In the genomic region with DNA sequence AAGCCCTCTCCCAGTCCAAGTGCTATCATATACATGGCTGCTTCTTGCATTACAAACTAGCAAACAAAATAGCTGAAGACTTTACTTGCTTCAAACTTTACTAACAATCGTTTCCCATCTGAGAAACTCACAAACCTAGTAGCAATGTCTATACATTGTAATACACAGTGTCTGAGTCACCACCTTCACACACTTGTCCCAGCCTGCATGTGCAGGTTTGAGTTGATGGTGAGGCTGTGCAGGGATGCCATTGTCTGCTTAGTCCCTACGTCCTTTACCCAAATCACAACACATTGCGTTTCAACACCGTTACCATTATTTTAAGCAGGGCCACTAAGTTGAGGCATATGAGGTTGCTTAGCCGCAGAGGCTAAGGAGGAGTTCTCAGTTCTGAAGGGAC, we compare ENCODE assay signal across 22 mouse cellular contexts. TPM values are rescaled to one million over a fixed set of nuclear protein-coding genes. Genes with fewer than 3 reads are reported as not detected.
DNase-seq lines count a peak whose midpoint lies in the region; ATAC-seq and TF ChIP-seq lines count a peak whose summit lies in the region.
"Had no signal": no experiment of that assay in that cellular context is flagged by ENCODE, and none has a peak within 500 bp of the region (broad histone marks: within the 10 kb centered on the region; RNA-seq: fewer than 3 reads in every experiment).

No protein-coding gene starts in this region.

- no peaks in the 10 kb centered on the region for H3K9me3 ChIP-seq in stomach, embryonic 14.5 days (ENCODE audit: control insufficient read depth, low read depth, low read length)
- H3K9me3 ChIP-seq in stomach, embryonic 16.5 days (replicated peaks; ENCODE audit: control insufficient read depth, low read length): no peaks in the 10 kb centered on the region
- no peaks in the 10 kb centered on the region for H3K9me3 ChIP-seq in stomach, postnatal 0 days (ENCODE audit: control insufficient read depth, low read length)
- H3K9me3 ChIP-seq: G1E had no signal

- no peaks in the 10 kb centered on the region for H3K36me3 ChIP-seq in stomach, embryonic 14.5 days (ENCODE audit: control insufficient read depth, insufficient read depth, low read length)
- H3K36me3 ChIP-seq in stomach, embryonic 16.5 days (ENCODE audit: control insufficient read depth, insufficient read depth, low read length): no peaks in the 10 kb centered on the region
- no peaks in the 10 kb centered on the region for H3K36me3 ChIP-seq in stomach, postnatal 0 days (ENCODE audit: control insufficient read depth, insufficient read depth, low read length)

- no peak for TF ChIP-seq EP300 in stomach, postnatal 0 days (optimal IDR thresholded peaks at IDR 0.05)

- no peaks in the 10 kb centered on the region for H3K27me3 ChIP-seq in stomach, embryonic 14.5 days (ENCODE audit: control insufficient read depth, insufficient read depth, low read length)
- no peaks in the 10 kb centered on the region for H3K27me3 ChIP-seq in stomach, embryonic 16.5 days (ENCODE audit: control insufficient read depth, insufficient read depth, low read length)
- H3K27me3 ChIP-seq in stomach, postnatal 0 days (ENCODE audit: control insufficient read depth, insufficient read depth, low read length): no peaks in the 10 kb centered on the region
- H3K27me3 ChIP-seq: CH12.LX, Patski had no signal

- no peak overlapping the region for H3K9ac ChIP-seq in stomach, embryonic 14.5 days (replicated peaks; ENCODE audit: low read depth, low read length)
- H3K9ac ChIP-seq in stomach, embryonic 16.5 days (ENCODE audit: low read length): no peak overlapping the region
- H3K9ac ChIP-seq in stomach, postnatal 0 days (ENCODE audit: low read length): no peak overlapping the region

- H3K4me3 ChIP-seq in stomach, embryonic 14.5 days (ENCODE audit: low read depth, low read length): no peak overlapping the region
- H3K4me3 ChIP-seq in stomach, embryonic 16.5 days (replicated peaks; ENCODE audit: low read length): no peak overlapping the region
- H3K4me3 ChIP-seq in stomach, postnatal 0 days (ENCODE audit: low read depth, low read length): no peak overlapping the region

- DNase-seq in stomach, postnatal 0 days (ENCODE audit: low spot score): no peak
- DNase-seq in cerebellum, adult 8-10 months: no peak
- no peak for DNase-seq in kidney, adult 18-20 months
- no peak for DNase-seq in adrenal gland, postnatal 4 days (ENCODE audit: low spot score in 2 of 2)
- DNase-seq: adrenal gland, adult 2 months; adrenal gland, adult 8-10 months; adrenal gland, postnatal 10 days; adrenal gland, postnatal 14 days; adrenal gland, postnatal 25 days; adrenal gland, postnatal 36 days; B cell, adult 2 months; cerebellum, adult 11 months; cerebellum, adult 11-12 months; cerebellum, adult 18-20 months; cerebellum, adult 2 months had no signal

- no peak for TF ChIP-seq CTCF in stomach, postnatal 0 days (IDR thresholded peaks at IDR 0.05; ENCODE audit: low read depth)

- 80% methylated on average over 5 of the region's 5 CpGs for WGBS in stomach, embryonic 14.5 days
- 80% methylated on average over 5 of the region's 5 CpGs for WGBS in stomach, embryonic 16.5 days
- 67% methylated on average over 5 of the region's 5 CpGs for WGBS in stomach, postnatal 0 days

- H3K27ac ChIP-seq in stomach, embryonic 14.5 days (ENCODE audit: low read length): no peak overlapping the region; the same call in 1 of the 2 replicates
- peak overlapping the region; percentile 45 for H3K27ac ChIP-seq in stomach, embryonic 16.5 days (ENCODE audit: low read length)
- H3K27ac ChIP-seq in stomach, postnatal 0 days (replicated peaks): peak overlapping the region; percentile 37; the same call in 1 of the 2 replicates

- no peaks in the 10 kb centered on the region for H3K4me1 ChIP-seq in stomach, embryonic 14.5 days (ENCODE audit: control insufficient read depth, insufficient read depth, low read length)
- H3K4me1 ChIP-seq in stomach, embryonic 16.5 days (ENCODE audit: control insufficient read depth, insufficient read depth, low read length): no peaks in the 10 kb centered on the region
- H3K4me1 ChIP-seq in stomach, postnatal 0 days (replicated peaks; ENCODE audit: control insufficient read depth, insufficient read depth): no peaks in the 10 kb centered on the region

- H3K4me2 ChIP-seq in stomach, embryonic 14.5 days (replicated peaks; ENCODE audit: low read depth, low read length): no peak overlapping the region
- no peak overlapping the region for H3K4me2 ChIP-seq in stomach, embryonic 16.5 days (ENCODE audit: low read depth, low read length)
- no peak overlapping the region for H3K4me2 ChIP-seq in stomach, postnatal 0 days (replicated peaks; ENCODE audit: low read depth)

- ATAC-seq in stomach, embryonic 14.5 days (ENCODE audit: insufficient number of reproducible peaks, insufficient read depth, low FRiP score, low read depth): peak; percentile 69; the same call in 1 of the 2 replicates
- ATAC-seq in stomach, embryonic 16.5 days (ENCODE audit: insufficient read depth, low FRiP score): peak; percentile 53; the same call in 1 of the 2 replicates
- no peak for ATAC-seq in stomach, postnatal 0 days (ENCODE audit: low FRiP score, low TSS enrichment)
- ATAC-seq: activated CD4-positive, CD25-positive, alpha-beta regulatory T cell, adult 4 months; CD4-positive, CD25-positive, alpha-beta regulatory T cell, adult 4 months; Patski had no signal

RNA-seq across cellular contexts. Expression of gene St7, which starts 26.7 kb away (rescaled TPM):
- 26.6 and 29.9 TPM in 2 replicates for polyA plus RNA-seq in stomach, embryonic 14.5 days (2014; fragmentation: Nextera tagmentation; extraction: Ambion mirVana)
- 19.7 and 21.5 TPM in 2 replicates for polyA plus RNA-seq in stomach, embryonic 16.5 days (2015; fragmentation: Nextera tagmentation; extraction: Ambion mirVana)
- polyA plus RNA-seq in stomach, postnatal 0 days (2015; fragmentation: Nextera tagmentation; extraction: Ambion mirVana): 11.8 and 12.5 TPM in 2 replicates
- 10 to 100 TPM; 27.0 to 27.4 TPM for total RNA-seq in adrenal gland, postnatal 4 days (2021)
